Mouse (Mus musculus) kidney, postnatal 14 days (tissue): Measurements from ENCODE around the gene Smok2a.
"Not testable (repeated sequence)": the region's sequence is repeated elsewhere in the genome, so short reads cannot be mapped to it uniquely, and the experiment has no call there.

Experiments used
- DNase-seq: peaks from one replicate; pipeline ENCODE4 v3.0.0; 2022; ENCODE audit warnings: mixed read lengths

Gene Smok2a

DNA sequence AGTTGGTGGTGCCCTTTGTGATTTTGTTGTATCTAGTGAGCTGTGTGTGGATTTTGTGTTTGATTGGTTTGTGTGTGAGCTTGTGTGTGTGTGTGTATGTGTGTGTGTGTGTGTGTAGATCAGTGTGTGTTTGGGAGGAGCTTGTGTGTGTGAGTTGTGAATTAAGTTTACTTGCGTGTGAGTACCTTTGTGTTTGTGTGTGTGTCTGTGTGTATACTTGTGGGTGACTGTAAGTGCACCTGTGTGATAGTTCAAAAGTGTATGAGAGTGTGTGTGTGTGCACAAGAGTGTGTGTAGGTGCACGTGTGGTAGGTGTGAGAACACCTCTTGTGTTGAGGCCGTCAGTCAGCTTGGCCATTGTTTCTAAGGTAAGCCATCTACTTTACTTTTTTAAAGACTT, at the start of gene Smok2a:
TSS of gene Smok2a (plus strand) at position 301 of the 400 bp plus-strand sequence.
- no peak for DNase-seq

DNA sequence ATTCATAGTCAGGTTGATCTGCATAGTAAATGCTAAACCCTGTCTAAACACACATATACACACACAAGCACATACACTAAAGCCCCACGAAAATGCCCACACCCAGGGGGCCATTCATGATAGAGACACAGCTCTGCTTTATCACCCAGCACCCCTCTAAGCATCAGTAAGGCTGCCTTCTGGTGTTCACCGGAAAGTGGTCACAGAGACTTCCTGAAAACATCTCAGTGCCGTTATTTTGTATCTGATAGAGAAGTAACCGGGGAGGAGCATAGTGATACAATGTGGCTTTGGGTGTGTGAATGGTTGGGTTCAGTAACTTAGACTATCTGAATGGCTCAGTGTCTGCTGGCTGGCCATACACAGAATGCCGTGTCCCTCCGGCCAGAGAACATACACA, 47.4 kb upstream of the Smok2a start:
- not testable (repeated sequence) for DNase-seq

DNA sequence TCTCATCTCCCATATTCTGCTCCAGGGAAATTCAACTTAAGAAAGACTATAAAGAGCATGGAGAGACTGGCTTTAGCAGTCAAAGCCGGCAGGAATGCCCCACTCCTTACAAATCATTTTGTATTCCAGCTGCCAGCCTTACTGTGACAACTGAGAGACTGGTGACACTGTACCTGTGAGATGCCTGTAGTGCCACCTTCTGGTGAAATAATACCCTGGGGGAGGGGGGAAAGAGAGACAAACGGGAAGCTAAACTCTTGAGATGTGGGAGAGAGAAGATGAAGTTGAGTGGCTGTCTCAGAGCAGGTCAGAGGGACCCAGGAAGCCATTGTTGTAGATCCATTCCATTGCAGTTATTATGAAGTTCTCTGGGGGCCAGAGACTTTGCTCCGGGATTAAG, 47.0 kb upstream of the Smok2a start:
- not testable (repeated sequence) for DNase-seq

DNA sequence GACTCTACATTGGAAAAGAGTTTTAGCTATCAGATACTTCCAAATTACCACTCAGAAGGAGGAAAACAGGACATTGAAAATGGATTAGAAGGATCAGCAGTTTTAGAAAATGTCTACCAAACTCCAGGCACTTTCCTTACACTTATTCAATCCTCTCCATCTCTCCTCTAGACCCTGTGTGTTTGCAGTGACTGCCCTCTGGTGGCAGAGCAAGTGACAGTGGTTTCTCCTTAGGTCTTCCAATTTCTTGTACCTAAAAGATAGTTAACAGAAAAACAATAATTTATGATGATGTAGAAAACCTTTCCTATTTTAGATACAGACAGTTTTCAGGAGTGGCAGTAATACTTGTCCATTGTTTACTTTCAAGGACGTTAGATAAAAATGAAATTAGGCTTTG, 45.4 kb upstream of the Smok2a start:
- not testable (repeated sequence) for DNase-seq

DNA sequence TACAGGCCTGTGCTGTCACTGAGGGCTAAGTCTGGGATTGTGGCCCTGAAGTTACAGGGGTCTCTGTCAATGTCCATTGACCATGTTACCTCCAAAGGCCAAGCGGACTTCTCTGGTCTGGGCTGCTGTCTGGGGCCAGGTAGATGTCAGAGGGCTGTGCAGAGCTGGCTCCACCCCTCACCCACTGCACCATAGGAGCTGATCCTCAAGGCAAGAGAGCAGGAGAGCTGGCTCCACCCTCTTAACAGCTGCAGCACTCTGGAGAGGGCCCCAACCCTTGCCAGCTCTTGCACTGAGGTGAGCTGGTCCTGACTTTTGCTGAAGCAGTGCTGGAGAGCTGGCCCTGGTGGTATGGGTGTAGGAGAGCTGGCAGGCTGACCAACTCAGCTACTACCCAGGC, 43.2 kb upstream of the Smok2a start:
- not testable (repeated sequence) for DNase-seq

DNA sequence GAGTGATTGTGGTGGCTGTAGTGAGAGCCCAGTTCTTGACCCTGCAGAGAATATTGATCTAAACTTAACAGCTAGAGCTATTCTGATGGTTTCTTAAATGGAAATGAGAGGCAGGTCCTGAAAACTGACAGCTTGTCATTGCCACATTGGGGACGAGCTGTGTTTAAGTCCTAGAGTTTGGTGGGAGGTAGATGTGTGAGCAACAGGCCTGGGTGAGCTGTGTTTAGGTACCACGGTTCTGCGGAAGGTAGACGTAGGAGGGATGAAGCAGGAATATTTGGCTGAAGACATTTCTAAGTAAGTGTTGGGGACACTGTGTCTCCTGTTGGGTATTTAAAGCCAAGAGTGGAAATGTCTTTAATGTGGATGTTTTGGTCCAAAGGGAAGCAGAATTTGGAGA, 42.0 kb upstream of the Smok2a start:
- not testable (repeated sequence) for DNase-seq

DNA sequence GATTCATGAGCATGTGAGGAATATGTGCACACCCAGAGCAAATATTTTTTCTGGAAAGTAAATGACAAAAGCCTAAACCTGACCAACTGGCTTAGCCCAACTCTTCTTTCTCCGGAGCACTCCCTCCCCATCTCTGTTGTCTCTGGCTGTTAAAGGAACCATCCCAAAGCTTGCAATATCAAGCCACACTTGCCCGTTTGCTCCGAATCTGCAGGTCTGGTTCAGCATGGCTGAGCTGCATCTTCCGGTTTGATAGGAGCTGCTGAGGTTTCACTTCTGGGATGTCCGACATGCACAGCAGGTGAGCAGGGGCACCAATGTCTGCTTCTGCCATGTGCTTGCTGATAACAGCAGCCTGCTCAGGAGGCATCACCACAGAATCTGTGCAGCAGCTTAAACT, 40.5 kb upstream of the Smok2a start:
- DNase-seq = not testable (repeated sequence)

DNA sequence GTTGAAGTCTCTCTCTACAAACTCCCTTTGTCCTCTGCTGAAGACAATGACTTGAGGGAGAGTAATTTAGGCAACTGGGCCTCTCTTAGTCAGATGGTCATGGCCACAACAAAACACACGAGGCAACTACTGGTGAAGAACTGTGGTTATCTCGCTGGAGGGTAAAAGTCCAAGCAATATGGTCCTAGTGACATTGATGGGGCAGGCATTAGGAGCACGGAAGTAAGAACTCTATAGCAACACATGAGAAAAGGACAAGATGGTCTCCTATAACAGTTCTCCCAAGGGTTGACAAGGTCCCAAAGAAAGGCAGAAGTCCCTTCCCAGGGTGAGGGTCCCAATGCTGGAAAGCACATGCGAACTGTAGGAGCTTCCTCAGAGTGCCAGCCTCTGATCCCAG, 38.3 kb upstream of the Smok2a start:
- not testable (repeated sequence) for DNase-seq

DNA sequence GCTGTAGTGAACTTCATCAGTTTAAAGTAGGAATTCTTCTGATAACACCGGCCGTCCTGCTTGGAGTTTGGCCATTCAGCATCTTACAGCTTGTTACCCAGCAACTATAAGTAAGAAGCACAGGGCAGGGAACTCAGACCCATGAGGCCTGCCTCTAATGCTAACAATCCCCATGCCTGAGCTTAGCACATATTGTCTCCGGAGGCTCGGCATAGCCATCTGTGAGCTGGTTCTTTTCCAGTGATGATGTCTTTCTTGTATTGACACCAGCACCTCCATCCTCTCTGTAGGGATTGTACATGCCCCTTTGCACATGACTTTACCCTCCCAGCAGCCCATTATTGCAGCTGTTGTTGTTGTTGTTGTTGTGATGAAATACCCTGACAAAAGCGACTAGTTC, 36.5 kb upstream of the Smok2a start:
- not testable (repeated sequence) for DNase-seq

DNA sequence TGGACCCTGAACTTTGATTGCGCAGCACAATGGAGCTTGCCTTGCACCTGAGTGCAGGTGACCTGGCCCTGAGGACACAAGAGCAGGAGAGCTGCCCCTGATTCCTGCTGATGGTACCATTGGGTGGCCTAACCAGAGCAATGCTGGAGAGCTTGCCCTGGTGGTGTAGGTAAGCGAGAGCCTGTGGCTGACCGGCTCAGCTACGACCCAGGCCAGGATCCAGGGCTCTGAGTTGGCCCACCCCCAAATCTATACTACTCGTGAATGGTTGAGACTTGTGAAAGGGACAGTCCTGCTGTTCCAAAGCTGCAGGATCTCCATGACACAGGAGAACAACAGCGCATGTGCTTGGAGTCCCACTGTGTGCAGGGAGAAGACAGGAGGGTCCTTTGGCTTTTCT, 34.4 kb upstream of the Smok2a start:
- DNase-seq = not testable (repeated sequence)

DNA sequence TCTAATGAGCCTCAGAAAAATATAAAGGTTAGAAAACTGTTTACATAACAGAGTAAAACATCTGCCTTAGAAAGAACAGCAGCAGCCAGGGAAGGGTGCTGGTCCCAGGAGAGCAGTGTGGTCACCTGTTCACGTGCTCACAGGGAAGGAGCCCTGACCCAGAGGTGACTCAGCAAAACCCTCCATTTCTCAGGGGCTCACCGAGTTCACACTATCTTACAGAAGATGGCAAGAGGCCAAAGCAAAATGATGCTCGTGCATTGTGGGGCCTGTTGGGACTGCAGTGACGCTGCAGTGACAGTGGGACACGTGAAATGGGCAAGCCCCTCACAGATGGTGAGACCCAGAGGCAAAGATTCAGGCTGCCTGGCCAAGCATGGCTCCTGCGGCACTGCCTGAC, 33.4 kb upstream of the Smok2a start:
- DNase-seq = not testable (repeated sequence)

DNA sequence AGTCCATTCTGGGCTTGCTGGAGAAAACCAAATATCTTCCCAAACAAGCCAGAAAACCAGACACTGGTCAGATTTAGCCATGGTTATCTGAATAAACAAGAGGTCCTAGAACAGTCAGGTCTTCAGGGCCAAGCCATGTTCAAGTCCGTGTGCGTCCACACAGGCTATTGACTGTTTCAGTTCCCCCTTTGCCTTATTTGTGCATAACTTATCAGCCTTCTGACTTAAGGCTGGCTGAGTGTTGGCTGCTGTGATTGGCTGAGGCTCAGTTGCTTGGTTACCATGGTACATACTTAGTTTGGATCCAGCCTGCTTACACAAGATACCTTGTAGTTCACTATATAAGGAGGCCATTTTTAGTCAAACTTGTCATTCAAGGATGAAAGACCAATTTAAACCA, 32.1 kb upstream of the Smok2a start:
- not testable (repeated sequence) for DNase-seq

DNA sequence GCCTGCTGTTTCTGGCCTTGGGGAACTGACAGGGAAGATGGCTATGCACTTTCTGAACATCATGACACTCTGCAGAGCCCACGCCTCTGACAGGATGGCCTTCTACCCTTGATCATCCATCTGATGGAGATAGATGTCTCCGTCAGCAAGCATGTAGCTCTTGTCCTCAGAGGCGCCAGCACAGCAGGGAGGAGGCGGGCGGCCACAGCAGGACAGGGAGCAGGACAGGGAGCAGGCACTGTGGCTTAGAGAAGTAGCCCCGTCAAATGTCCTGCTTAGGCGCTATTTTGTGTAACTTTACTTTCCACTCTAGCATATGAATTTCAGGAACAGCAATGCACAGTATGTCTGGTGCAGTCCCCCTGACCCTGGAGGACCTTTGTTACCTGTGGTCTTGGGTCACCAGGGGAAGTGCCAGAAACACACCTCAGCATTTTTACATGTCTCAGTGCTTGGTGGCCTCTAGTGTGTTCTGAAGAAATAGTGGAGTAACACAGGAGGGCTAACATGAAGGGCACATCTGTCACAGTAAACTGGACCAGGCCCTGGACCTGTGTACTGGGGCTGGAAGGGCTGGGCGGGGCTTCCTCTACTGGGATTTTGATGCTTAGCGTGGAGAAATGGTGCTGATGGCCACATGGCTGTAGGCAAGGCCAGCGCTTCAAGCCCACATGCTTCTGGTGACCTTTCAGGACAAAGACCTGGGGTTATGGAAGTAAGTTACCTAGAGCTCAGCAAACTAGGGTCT, 30.0 kb upstream of the Smok2a start:
- not testable (repeated sequence) for DNase-seq

DNA sequence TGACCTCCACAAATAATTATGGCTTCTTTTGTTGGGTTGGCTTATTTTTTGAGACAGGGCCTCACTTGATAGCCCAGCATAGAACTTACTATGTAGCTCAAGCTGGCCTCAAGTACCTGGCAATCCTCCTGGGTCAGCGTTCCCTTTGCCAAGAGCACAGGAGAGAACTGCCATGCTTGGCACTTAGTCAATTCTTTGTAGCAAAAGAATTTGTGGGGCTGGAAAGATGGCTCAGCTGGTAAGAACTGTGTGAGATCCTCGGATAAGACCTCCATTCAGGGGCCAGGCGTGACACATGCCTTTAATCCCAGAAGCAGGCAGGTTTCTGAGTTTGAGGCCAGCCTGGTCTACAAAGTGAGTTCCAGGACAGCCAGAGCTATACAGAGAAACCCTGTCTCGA, 24.5 kb upstream of the Smok2a start:
- not testable (repeated sequence) for DNase-seq

DNA sequence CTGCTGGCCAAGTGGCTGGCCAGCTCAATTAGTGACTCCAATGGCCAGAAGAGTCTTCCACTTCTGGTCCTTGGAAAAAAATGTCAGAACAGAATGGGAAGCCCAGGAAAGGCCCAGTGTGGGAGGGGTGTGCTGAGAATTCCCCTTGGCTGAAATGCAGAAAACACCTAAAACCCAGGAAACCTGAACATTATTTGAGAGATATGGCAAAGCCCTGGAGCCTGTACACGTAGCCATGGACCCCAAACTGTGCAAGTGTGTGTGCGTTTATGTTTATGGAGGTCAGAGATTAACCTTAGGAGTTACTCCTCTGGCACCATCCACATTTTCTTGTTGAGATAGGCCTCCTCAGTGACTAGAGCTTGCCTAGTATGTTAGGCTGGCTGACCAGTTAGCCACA, 22.2 kb upstream of the Smok2a start:
- DNase-seq = not testable (repeated sequence)

DNA sequence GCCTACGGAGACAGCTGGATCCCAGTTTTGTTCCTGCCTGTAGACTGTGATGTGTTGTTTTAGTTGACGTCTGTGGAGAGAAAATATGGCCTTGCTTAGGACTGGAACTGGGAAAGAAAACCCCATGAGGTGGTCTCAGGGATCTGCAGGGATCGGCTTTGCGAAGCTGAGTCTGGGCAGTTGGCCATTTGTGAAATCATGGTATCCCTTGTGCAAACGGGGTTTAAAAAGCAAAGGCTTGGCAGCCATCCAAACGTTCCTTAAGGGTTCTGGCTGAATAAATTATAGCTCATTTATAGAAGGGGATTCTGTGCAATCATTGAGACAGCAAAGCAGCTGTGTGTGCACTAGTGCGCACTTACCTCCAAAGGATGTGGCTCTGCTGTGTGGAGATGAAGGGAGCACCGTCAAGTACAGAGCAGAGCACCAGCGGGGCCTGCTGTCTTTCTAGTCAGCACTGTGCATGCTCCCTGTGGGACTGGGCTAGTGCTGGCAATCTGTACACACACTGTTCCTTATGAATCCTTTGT, 21.0 kb upstream of the Smok2a start:
- not testable (repeated sequence) for DNase-seq

DNA sequence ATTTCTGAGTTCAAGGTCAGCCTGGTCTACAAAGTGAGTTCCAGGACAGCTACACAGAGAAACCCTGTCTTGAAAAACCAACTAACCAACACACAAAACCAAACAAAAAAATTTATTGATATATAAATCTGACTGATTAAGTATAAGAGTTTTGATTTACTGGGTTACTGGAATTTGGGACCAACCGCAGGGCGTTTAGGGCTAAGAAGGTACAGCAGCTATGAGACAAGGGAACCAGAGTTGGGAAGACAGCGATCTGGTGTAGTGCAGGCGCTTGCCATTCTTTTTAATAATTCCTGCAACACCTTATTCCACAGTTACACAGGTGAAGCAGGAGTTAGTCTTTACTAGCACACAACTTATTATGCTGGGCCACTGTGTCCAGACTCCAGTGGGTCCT, 19.4 kb upstream of the Smok2a start:
- DNase-seq = not testable (repeated sequence)

DNA sequence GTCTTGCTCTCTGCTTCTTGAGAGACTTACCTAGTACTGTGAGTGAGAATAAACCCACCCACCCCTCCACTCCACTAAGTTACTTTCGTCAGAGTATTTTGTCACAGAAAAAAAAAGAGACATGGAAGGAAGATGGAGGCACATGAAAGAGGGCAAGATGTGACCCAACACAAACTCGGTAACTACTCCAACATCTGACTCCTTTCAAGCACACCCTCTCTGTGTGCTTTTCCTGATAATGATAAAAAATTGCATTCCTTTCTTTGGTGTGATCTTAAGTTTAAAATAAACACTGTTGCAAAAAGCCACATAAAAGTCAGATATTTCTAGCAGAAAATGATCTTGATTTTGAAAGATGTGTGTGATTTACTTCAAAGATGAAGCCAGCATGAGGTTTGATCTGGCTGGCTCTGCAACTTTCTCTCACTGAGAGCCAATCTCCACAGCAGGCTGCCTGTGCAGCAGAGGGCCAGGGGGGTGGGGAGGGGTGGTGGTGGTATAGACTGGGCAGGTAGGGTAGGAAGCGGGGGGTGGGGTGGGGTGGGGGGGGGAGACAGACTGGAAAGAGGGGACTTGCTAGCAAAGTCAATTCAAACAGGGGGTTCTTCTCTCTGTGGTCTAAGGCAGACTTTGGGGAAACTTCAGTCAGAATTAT, 18.4 kb upstream of the Smok2a start:
- DNase-seq = not testable (repeated sequence)

DNA sequence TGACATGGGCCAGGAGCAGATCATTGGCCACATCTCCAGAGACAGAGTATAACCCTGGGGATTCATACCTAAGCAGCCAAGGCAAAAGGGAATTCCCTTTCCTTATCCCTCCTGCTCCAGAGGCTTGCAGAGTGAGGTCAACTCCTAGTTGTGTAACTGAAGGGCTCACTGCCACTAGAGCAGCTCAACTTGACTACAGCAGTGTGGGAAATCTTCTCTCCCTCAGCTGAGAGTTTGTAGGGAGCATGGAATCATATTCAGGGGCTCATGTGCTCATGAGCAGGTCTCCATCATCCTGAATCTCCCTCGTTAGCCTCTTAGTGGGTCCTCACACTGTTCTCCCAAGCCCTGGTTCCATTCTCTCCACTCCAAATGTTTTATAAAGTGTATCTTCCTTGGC, 15.7 kb upstream of the Smok2a start:
- not testable (repeated sequence) for DNase-seq

DNA sequence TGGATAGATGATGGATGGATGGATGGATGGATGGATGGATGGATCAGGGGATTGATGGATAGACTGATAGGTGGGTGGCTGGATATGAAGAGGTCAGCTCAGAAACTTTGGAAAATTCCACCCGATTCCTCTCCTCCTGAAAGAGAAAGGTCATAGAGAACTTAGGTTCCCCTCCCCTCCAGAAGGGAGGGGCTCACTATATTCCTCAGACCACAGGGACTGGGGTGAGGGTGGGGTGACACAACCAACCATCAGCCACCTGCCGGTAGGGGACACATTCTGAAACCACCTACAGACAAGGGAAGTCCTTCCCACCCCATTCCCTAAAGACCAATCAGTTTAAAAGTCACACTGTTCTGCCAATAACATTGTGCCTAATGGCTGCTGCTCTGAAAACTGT, 14.5 kb upstream of the Smok2a start:
- DNase-seq = no peak

DNA sequence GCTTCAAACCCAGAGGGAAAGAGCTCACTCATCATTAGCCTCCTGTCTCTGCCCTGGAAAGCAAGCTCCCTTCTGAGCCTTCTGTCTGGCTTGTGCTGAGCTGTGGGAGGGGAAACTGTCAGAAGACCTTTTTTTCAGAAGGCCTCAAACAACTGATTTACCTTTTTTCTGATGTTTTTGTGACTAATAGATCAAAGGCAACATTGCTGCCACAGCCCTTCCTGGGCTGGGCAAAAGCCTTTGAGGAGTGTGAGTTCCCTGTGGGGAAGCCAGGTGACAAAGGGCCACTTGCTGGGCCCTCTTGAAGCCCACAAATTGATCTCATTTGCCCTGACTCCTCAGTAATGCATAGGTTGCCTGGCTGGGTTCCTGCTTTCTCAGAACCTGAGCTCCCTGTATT, 12.5 kb upstream of the Smok2a start:
- not testable (repeated sequence) for DNase-seq

DNA sequence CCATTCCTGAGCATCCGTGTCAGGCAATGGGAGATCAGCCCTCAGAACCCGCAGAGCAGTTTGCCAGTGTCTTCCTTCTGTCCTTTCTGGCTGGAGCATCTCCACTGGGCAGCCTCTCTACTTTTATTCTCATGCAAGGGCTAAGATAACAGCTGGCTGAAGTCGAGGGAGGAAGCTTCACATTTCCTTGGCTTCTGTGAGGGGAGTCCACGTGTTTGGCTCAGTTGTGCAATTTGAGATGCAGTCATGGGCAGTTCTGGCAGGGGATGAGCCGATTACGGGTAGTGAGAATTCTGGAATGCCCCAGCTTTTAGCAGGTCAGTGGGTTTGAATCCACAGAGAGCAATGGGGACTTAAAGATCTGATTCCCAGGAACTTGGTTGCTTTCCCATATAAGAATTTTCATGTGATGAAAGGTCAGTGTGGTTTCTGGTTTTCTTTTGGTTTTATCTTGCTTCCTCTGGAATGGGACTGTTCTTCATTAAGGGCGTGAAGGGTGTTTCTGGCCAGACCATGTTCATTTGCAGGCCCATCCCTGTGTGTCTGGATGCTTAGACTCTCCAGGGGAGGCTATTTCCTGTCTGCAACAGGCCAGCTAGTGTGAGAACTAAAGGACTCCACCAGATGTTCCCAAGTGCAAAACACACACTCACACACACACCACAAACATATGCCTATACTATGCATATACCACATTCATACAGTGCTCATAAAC, 8.7 kb upstream of the Smok2a start:
- DNase-seq = no peak

DNA sequence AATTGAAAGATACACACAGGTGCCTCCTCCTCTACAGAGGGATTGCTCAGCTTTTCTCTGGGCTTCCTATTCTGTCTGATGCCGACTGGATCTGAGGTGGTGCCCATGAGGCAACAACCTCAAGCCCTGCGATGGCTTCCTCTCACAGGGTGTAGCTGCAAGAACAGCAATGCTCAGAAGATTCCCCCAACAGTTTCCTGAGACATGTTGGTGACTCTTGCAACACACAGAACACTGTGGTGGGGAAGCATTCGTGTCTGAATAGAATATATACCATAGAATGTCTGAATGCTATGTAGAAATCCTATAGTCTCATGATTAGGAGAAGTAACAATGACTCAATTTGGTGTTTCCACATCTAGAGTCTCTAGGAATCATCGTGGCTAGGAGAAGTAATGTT, 6.8 kb upstream of the Smok2a start:
- DNase-seq = no peak

DNA sequence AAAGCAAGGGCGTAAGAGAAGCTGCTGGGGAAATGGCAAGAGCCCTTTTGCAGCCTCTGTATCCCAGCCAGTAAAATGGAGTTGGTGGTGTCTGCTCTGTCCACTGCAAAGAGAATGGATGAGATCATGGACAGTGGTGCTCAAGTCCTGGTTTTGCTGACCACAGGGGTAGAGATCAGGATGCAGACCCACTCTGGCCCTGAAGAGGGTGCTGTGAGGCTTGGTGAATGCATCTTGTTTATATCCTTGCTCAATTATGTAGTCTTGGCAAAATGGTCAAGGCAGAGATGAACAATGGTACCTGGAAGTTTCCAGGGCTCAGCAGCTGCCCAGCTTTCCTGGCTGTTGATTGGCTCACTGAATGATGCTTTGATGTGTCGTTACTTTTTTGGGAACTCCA, 5.4 kb upstream of the Smok2a start:
- DNase-seq = no peak
